Mouse (Mus musculus) adrenal gland, postnatal 36 days (tissue): ENCODE measurements at regions not wholly inside any gene's neighbourhood (a gene's known extent, or its start where the extent isn't known, plus 50 kb on each side); places are given as distances from the start of the nearest gene placed in this dataset. TPM values are rescaled to one million over a fixed set of nuclear protein-coding genes. Genes with fewer than 3 reads are reported as not detected.
A peak's percentile ranks its signal among the peaks of the same experiment; 100 is the strongest.

Source experiments
- DNase-seq, 2 experiments: peaks; one replicate each; pipeline ENCODE4 v3.0.0; 2021; ENCODE audit warnings: mixed read lengths in 1 of 2
- microRNA-seq: library from miRNA; unstranded; fragments of <30 nt; microRNA quantifications from one replicate; pipeline ENCODE4 v1.2.0, GENCODE M21; 2021

- DNase-seq, result no peak
Measured at GRCm38 (mm10) chr14:78225677-78226076, 82.2 kb downstream of the Tnfsf11 start.

DNA sequence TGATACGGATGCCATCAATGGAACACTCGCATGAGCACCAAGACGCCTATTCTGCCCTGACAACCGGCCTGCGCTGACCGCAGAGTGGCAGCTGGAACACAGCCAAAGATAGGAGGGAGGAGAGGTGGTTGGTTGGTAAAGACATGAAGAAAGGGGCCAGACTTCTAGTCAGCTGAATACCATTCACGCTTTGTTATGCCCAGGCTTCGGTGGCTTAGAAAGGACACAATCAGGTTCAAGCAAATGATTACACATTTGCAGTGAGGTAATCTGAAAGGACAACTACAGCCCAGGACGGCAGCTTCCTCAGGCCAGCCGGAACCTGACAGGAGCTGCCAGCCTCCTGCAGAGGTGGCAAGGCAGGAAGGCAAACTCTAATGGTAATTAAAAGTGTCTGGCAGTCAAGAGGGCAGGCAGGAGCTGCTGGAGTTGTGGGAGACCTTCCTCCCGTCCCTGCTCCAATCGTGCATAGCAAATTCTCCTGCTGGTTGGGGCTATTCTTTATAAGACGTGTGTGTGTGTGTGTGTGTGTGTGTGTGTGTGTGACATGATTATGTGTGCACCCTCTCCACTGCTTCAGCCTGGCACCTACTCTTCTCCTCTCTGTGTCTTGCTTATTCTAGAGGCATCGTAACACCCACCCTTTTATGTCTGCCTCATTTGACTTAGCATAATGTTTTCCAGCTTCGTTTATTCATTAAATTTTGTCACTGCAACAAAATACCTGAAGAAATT is 91.4 kb downstream of the Tnfsf11 start:
- DNase-seq, result peak; percentile 19 to 34

DNA sequence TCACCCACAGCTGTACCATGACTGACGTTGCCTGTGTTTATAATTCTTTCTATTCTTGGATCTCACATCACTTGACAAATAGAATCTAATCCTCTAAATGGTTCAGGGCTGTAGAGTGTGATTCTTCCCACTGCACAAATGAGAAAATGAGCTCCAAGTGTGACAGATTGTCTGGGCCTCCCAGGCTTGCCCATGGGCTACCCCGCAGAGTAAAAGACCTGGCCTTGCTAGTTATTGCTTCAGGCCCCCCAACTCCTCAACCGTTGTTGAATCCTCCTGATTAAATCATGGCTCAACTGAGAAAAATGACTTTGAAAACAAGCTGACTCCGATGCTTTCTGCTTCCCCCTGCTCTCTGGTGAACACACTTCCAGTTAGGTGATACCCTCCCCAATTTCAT is 92.4 kb downstream of the Tnfsf11 start:
- no peak for DNase-seq

GRCm38 (mm10) chr14:78204566-78204863 is 103.3 kb downstream of the Tnfsf11 start:
- DNase-seq, result no peak

- no peak for DNase-seq
Measured at GRCm38 (mm10) chr14:78203726-78204565, 103.9 kb downstream of the Tnfsf11 start.

- DNase-seq, result no peak
Measured at GRCm38 (mm10) chr14:78202781-78203180, 105.1 kb downstream of the Tnfsf11 start.

DNA sequence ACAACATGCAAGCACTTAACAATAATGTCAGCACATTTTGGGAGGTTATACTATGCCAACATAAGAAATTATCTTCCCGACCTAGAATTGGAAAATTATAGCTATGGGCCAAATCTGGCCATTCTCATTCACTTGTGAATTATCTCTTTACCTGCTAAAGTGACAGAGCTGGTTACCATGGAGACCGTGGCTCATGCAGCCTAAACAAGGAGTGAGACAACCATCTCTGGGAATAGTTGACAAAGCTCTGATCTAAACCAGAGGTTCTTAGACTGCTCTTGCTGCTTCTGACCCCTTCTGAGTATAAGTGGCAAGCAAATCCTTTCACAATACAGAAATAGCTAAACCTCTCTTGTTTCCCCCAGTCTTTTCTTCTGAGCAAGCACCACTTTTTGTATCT is 108.7 kb upstream of the Fam216b start:
- DNase-seq, result peak in 1 of 2 experiments; percentile 1

DNA sequence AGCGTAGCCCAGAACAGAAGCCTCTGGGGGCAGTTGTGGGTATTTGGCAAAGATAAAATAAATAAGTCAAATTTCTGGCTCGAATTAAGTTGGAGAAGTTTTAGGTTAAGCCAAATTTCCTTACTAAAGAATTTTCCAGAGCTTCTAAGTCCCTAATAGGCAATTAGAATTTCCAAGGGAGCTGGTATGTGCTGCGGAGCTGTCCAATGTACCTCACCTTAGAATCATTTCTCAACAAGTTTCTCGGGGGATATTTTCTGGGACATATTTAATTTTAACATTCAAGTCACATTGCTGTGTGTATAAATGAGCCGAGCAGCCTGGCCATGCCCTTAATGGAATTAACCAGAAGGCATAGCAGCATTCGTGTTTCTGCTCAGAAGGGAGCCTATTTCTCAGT is 90.8 kb upstream of the Fam216b start:
- DNase-seq, result no peak

- no peak for DNase-seq
Measured at GRCm38 (mm10) chr14:78173451-78173850, 84.6 kb upstream of the Fam216b start.

GRCm38 (mm10) chr14:78172956-78173355 is 84.1 kb upstream of the Fam216b start:
- DNase-seq, result no peak

DNA sequence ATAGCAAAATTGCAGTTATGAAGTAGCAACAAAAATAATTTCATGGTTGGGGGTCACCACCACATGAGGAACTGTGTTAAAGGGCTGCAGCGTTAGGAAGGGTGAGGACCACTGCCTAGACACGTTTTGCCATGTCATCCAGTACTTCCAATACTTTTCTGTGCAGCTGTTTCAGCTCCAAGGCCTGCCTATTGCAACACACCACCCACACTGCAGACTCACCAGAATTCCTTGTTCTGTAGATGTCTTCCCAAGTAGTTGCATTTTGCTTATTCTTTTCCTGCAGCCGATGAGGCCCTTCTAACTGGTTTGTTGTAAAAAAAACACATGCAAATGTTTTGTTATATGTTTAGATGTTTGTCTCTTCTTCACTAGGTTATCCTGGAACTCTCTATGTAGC is 72.0 kb upstream of the Fam216b start:
- peak; percentile 9 to 26 for DNase-seq

- peak; percentile 26 to 38 for DNase-seq
Measured at GRCm38 (mm10) chr14:78159567-78159966, 70.8 kb upstream of the Fam216b start.

DNA sequence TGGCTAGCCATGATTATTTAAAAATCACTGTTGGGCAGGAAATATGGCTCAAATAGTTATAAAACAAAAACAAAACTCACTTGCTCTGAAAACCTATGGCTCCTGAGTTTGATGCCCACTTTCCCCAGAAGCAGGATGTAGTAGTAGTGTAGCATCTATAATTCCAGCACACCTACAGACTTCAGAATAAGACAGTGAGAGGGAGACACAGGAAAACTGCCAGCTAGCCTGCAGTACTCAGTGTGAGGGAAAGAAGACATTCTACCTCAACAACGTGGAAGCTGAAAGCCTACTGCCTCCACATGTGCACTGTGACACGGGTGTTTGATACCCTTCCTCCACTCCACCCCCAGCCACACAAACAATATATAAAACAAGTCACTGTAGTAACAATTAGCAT is 68.9 kb upstream of the Fam216b start:
- no peak for DNase-seq

GRCm38 (mm10) chr14:78148851-78149250 is 60.0 kb upstream of the Fam216b start:
- DNase-seq, result no peak

DNA sequence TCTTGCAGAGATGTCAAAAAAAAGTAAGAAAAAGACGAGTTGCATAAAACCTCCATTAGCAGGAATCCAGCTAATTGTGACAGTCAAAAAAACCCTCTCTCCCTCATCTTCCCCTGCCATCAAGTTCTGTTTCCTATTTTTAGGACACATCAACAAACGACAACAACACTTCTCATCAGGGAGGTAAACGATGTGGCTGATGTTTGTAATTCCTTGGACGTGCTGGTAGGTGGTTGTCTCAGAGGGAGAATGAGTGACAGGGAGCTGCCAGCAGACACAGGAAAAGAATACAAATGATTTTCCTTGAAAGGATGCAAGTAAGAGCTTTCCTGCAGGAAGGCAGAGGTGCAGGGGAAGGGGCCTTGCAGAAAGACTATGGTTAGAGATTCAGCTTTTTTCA is 54.9 kb upstream of the Fam216b start:
- DNase-seq, result no peak

Small RNAs in the stretch of these regions (microRNA-seq; reads per million reads assigned to microRNA genes)
- not detected for gene Mir1971
